Mouse (Mus musculus): ENCODE results near the gene Tbl1xr1. TPM values are rescaled to one million over a fixed set of nuclear protein-coding genes. Genes with fewer than 3 reads are reported as not detected.
A peak's percentile ranks its signal among the peaks of the same experiment; 100 is the strongest.

Gene Tbl1xr1
- polyA plus RNA-seq (2015; fragmentation: Nextera tagmentation; extraction: Ambion mirVana) = 10.5 and 15.5 TPM in 2 replicates

DNA sequence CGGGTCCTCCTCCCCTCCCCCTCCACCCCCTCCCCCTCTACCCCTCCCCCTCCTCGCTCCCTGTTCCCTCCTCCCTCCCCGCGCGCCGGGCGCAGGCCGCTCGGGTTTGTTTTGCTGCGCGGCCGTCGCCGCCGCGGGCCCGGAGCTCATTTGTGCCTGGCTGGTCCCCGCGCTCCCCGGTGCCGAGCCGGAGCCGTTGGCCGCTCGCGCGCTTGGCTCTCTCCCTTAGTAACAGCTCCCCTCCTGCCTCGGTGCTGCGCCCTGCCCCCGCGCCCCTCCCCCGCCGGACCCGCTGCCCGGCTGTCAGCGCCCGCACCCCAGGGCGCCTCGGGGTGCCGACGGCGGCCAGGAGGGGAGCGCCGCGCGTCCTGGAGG, at the start of gene Tbl1xr1:
Gene Tbl1xr1 (plus strand): TSS at position 92 of the 375 bp plus-strand sequence.
- H3K4me2 ChIP-seq = peak within 1 kb of the TSS; percentile 88
- peak within 1 kb of the TSS; percentile 99 for H3K27ac ChIP-seq (replicated peaks)
- peaks cover 36% of the 10 kb centered on the region for H3K4me1 ChIP-seq
- WGBS = 0% methylated on average over 26 of the region's 46 CpGs
- peak within 1 kb of the TSS; percentile 96 for H3K4me3 ChIP-seq
- peak; percentile 77 for ATAC-seq (ENCODE audit: extremely low read depth, insufficient number of reproducible peaks, low FRiP score, low TSS enrichment)
- H3K9me3 ChIP-seq = no peaks in the 10 kb centered on the region
- peak within 1 kb of the TSS; percentile 96 for H3K9ac ChIP-seq
- H3K27me3 ChIP-seq (replicated peaks) = no peaks in the 10 kb centered on the region
- H3K36me3 ChIP-seq = peaks cover 8% of the 10 kb centered on the region

DNA sequence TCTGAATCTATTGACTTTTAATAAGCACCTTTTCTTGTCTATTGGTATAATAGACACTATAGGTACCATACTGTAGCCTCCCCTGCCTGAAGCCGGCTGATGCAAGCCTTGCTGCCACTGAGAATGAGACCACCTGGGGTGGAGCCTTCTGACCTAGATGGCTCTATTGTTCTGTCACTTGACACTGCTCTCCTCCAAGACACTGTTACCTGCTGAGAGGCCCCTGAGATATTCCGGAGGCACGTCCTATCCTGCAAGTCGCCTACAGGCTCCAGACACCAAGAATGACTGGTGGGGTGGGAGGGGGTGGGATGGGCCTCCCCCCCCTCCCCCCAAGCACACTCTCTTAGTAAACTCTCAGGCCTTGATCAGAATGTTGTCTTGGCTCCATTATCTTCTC, 38.4 kb upstream of the Tbl1xr1 start:
- ATAC-seq (ENCODE audit: extremely low read depth, insufficient number of reproducible peaks, low FRiP score, low TSS enrichment) = no peak
- Histone ChIP-seq H3K9ac (no peak overlapping the region), H3K4me3 (no peak overlapping the region), H3K27me3 (replicated peaks) (no peaks in the 10 kb centered on the region), H3K4me1 (peaks cover 7% of the 10 kb centered on the region; the same call in 1 of the 2 replicates), H3K36me3 (no peaks in the 10 kb centered on the region), H3K9me3 (no peaks in the 10 kb centered on the region), H3K27ac (replicated peaks) (no peak overlapping the region), H3K4me2 (no peak overlapping the region)
- WGBS = 41% methylated on average over 4 of the region's 4 CpGs

DNA sequence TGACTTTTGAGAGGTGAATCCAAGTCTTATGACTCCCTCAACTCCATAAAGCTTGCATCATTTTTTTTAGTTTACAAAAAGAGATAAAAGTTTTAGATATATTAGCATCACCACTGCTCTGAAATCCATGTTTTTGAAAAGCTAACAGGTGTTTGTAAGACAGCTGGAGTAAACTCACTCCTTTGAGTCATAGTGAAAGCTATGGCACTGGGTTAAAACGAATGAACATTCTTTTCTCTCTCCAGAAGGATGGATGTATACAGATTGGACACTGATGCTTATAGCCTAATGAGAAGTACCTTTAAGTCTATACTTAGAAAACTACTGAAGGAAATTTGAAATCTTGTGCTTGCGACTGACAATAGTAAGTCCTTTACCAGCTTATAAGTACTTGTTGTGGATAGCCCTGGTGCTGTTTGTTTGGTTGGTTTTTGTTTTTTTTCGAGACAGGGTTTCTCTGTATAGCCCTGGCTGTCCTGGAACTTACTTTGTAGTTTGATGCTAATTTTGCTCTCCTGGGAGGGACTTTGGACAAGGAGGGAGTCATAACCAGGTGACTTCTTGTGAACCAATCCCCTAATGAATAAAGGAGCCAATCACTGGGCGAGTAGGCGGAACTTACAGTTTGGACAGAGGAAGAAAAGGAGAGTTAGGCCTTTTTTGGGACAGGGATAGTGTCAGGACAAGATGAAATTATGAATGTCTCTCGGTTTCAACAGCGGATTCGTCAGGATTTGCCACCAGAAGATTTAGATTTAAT, 37.2 kb upstream of the Tbl1xr1 start:
- Histone ChIP-seq H3K36me3 (no peaks in the 10 kb centered on the region), H3K27ac (replicated peaks) (no peak overlapping the region), H3K4me3 (no peak overlapping the region), H3K9ac (no peak overlapping the region), H3K4me1 (no peaks in the 10 kb centered on the region), H3K27me3 (replicated peaks) (no peaks in the 10 kb centered on the region), H3K9me3 (peaks cover 9% of the 10 kb centered on the region), H3K4me2 (no peak overlapping the region)
- ATAC-seq (ENCODE audit: extremely low read depth, insufficient number of reproducible peaks, low FRiP score, low TSS enrichment) = no peak
- 85% methylated on average over 8 of the region's 8 CpGs for WGBS

DNA sequence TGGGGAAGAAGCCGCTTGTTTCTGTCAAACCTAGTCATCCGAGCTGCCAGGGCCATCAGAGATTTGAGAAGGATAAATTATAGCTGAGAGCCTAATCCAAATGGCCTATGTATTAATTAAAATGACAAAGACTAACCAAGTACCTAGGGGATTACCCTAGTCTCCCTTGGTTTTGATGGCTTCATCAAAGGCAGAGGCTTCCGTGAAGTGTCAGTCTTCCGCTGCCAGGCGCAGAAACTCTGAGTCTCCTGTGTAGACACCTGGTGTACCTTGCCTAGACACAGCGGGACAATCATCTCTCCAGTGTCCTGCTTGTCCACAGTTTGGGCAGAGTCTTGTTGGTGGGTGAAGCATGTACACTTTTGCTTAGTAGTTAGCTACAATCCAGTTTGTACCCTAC, 35.8 kb upstream of the Tbl1xr1 start:
- H3K4me1 ChIP-seq = no peaks in the 10 kb centered on the region
- no peak for ATAC-seq (ENCODE audit: extremely low read depth, insufficient number of reproducible peaks, low FRiP score, low TSS enrichment)
- no peak overlapping the region for H3K9ac ChIP-seq
- peaks cover 12% of the 10 kb centered on the region for H3K9me3 ChIP-seq
- H3K4me2 ChIP-seq = no peak overlapping the region
- WGBS = 86% methylated on average over 6 of the region's 6 CpGs
- no peaks in the 10 kb centered on the region for H3K36me3 ChIP-seq
- no peaks in the 10 kb centered on the region for H3K27me3 ChIP-seq (replicated peaks)
- no peak overlapping the region for H3K4me3 ChIP-seq
- no peak overlapping the region for H3K27ac ChIP-seq (replicated peaks)

GRCm38 (mm10) chr3:22047203-22047602, 29.2 kb upstream of the Tbl1xr1 start:
- 67% methylated on average over 14 of the region's 14 CpGs for WGBS
- Histone ChIP-seq H3K27me3 (replicated peaks) (no peaks in the 10 kb centered on the region), H3K4me3 (no peak overlapping the region), H3K9me3 (peaks cover 12% of the 10 kb centered on the region), H3K27ac (replicated peaks) (no peak overlapping the region), H3K4me2 (0 out of 2 replicates have a peak overlapping the region, but pooled peaks have one; percentile 2), H3K36me3 (no peaks in the 10 kb centered on the region), H3K4me1 (0 out of 2 replicates have a peak, but pooled peaks cover 4% of the 10 kb centered on the region), H3K9ac (no peak overlapping the region)
- no peak for ATAC-seq (ENCODE audit: extremely low read depth, insufficient number of reproducible peaks, low FRiP score, low TSS enrichment)

DNA sequence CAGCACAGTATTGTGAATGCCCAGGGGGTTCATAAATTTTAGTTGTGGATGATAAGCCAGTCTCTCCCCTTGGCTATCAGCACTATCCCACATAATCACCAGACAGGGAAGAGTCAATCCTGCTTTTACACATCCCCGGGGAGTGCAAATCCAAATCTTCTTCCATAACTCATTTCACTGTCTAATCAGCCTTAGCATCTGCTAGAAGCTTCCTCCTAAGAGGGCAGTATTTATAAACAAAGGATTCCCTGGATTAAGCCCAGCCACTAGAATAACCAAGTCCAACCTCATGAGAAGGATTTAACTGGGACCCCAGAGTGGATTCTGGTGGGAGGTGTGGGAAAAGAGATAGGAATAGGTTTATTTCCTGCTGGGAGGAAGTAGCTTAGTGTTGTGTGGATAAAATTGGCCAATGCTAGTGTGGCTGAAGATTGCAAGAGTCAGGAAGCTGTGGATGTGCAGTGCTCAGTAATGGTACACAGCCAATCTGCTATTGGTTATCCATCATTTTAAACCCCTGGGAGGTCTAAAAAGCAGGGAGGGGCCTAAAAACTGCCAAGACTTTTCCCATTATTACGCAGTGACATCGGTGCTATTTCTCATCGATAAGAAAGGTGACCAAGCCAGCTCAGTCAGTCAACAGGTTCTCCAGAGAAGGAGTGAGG, 19.7 kb upstream of the Tbl1xr1 start:
- 77% methylated on average over 4 of the region's 4 CpGs for WGBS
- Histone ChIP-seq H3K27me3 (replicated peaks) (no peaks in the 10 kb centered on the region), H3K4me2 (no peak overlapping the region), H3K4me1 (no peaks in the 10 kb centered on the region), H3K9ac (no peak overlapping the region), H3K27ac (replicated peaks) (no peak overlapping the region), H3K9me3 (no peaks in the 10 kb centered on the region), H3K4me3 (no peak overlapping the region), H3K36me3 (no peaks in the 10 kb centered on the region)
- no peak for ATAC-seq (ENCODE audit: extremely low read depth, insufficient number of reproducible peaks, low FRiP score, low TSS enrichment)

DNA sequence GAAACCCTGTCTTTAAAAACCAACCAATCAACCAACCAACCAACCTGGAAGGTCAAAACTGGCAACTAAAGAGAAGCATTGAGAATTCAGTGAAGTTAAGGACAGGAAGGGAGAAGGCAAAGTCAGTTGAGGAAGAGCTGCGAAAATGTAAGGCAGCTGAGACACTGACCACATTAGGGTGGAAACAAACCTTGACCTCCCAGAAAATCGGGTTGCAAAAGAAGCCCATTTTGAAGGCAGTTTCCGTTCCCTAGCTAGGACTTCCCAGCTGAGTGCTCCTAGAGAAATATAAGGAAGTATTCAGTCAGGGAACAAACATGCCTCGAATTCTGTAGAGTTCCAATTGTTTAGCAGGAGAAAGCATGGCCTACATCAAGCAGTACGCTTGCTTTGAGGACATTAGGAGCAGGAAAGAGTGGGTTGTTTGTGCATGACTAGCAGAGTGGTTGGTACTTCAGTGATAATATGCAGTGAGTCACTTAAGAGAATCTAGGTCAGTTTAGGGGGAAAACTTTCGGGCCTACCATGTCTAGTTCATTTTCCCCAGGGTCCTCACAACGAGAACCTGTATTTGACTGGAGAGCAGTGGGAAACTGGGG, 18.1 kb upstream of the Tbl1xr1 start:
- Histone ChIP-seq H3K36me3 (no peaks in the 10 kb centered on the region), H3K9me3 (no peaks in the 10 kb centered on the region), H3K9ac (no peak overlapping the region), H3K27ac (replicated peaks) (no peak overlapping the region), H3K27me3 (replicated peaks) (no peaks in the 10 kb centered on the region), H3K4me3 (no peak overlapping the region), H3K4me2 (no peak overlapping the region), H3K4me1 (no peaks in the 10 kb centered on the region)
- 60% methylated on average over 7 of the region's 7 CpGs for WGBS
- ATAC-seq (ENCODE audit: extremely low read depth, insufficient number of reproducible peaks, low FRiP score, low TSS enrichment) = no peak

GRCm38 (mm10) chr3:22061163-22061562, 15.3 kb upstream of the Tbl1xr1 start:
- Histone ChIP-seq H3K9ac (no peak overlapping the region), H3K4me2 (no peak overlapping the region), H3K27ac (replicated peaks) (no peak overlapping the region), H3K27me3 (replicated peaks) (no peaks in the 10 kb centered on the region), H3K9me3 (no peaks in the 10 kb centered on the region), H3K4me3 (no peak overlapping the region), H3K36me3 (no peaks in the 10 kb centered on the region), H3K4me1 (no peaks in the 10 kb centered on the region)
- ATAC-seq (ENCODE audit: extremely low read depth, insufficient number of reproducible peaks, low FRiP score, low TSS enrichment) = no peak
- WGBS = 81% methylated on average over 4 of the region's 4 CpGs

DNA sequence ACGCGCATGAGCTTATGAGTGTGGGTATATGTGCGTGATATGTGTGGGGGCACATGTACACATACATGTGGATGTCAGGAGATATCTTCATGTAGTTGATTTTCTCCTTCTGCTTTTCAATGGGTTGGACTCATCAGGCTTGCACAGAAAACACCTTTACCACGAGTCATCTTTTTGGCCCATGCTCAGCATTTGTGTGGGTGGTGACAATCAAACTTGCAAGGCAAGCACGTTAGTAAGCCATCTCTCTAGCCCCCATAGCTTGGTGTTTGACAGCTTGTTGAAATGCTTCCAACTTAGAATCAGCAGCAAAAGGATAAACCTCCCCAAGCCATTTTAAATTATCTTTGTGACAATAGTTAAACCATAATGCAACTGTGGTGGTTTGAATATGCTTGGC, 7.8 kb upstream of the Tbl1xr1 start:
- Histone ChIP-seq H3K4me3 (no peak overlapping the region), H3K4me2 (no peak overlapping the region), H3K27me3 (replicated peaks) (no peaks in the 10 kb centered on the region), H3K4me1 (0 out of 2 replicates have a peak, but pooled peaks cover 3% of the 10 kb centered on the region), H3K27ac (replicated peaks) (no peak overlapping the region), H3K36me3 (0 out of 2 replicates have a peak, but pooled peaks cover 2% of the 10 kb centered on the region), H3K9ac (no peak overlapping the region), H3K9me3 (no peaks in the 10 kb centered on the region)
- ATAC-seq (ENCODE audit: extremely low read depth, insufficient number of reproducible peaks, low FRiP score, low TSS enrichment) = no peak
- WGBS = 72% methylated on average over 5 of the region's 5 CpGs

- H3K36me3 ChIP-seq = no peaks in the 10 kb centered on the region
- H3K27me3 ChIP-seq (replicated peaks) = no peaks in the 10 kb centered on the region
- WGBS = 86% methylated on average over 1 of the region's 1 CpGs
- no peaks in the 10 kb centered on the region for H3K9me3 ChIP-seq
- H3K27ac ChIP-seq (replicated peaks) = no peak overlapping the region
- no peak overlapping the region for H3K9ac ChIP-seq
- no peak overlapping the region for H3K4me3 ChIP-seq
- peaks cover 24% of the 10 kb centered on the region for H3K4me1 ChIP-seq
- ATAC-seq (ENCODE audit: extremely low read depth, insufficient number of reproducible peaks, low FRiP score, low TSS enrichment) = no peak
- H3K4me2 ChIP-seq = no peak overlapping the region
Observed at GRCm38 (mm10) chr3:22073916-22074315, 2.5 kb upstream of the Tbl1xr1 start.

DNA sequence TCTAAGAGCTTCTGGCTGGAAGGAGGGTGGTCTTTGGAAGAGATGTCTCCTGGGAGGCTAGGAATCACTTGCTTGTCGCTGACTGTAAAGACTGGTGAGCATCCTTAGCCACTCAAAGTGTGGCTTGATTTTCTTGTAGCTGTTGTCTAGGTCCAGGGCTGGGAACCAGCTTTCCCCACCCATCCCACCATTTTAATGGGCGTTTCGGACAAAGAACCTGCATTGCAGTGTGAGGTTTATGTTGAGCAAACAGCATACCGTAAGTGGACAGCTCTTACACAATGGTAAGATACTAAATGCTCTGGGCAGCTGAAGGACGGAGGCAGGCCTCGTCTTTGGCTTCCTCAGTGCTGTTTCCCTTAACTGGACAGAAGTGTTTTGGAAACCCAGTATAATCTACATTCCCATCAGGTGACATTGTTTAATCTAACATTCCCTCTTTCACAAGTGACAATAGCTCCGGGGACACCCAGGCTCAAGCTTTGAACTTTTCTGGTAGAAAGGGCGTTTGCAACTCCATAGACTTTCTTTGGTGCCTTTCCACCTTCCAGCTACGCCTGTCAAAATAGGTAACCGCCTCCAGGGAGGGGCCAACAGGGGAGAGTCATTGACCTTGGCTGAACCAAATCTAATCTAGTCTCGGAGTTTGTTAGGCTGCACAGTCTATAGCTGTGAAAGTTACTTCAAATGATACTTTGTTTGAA, 1.7 kb upstream of the Tbl1xr1 start:
- WGBS = 21% methylated on average over 11 of the region's 11 CpGs

More for the DNA sequence above, 1.7 kb upstream of the Tbl1xr1 start:
- peaks cover 8% of the 10 kb centered on the region for H3K36me3 ChIP-seq
- peak overlapping the region; percentile 88 for H3K4me2 ChIP-seq
- ATAC-seq (ENCODE audit: extremely low read depth, insufficient number of reproducible peaks, low FRiP score, low TSS enrichment) = no peak
- H3K27me3 ChIP-seq (replicated peaks) = no peaks in the 10 kb centered on the region
- no peaks in the 10 kb centered on the region for H3K9me3 ChIP-seq
- H3K27ac ChIP-seq (replicated peaks) = peak overlapping the region; percentile 99
- peaks cover 32% of the 10 kb centered on the region for H3K4me1 ChIP-seq
- peak overlapping the region; percentile 96 for H3K9ac ChIP-seq
- H3K4me3 ChIP-seq = peak overlapping the region; percentile 96

Measured in heart, embryonic 13.5 days (tissue).